Mouse (Mus musculus) liver, embryonic 15.5 days (tissue): ENCODE data around the gene Gm18336. TPM values are rescaled to one million over a fixed set of nuclear protein-coding genes. Genes with fewer than 3 reads are reported as not detected.
"Not testable (repeated sequence)": the region's sequence is repeated elsewhere in the genome, so short reads cannot be mapped to it uniquely, and the experiment has no call there.

ENCODE experiments used
- ATAC-seq: fragments of 200-750 bp; cut with Nextera tagmentation; 2 replicates; pipeline ENCODE4 v1.8.0; 2017; ENCODE audit warnings: moderate number of reproducible peaks, mild to moderate bottlenecking, moderate library complexity; ENCODE audit not compliant: insufficient read depth
- H3K27ac ChIP-seq: fragments of 300-500 bp; sonication (generic); replicated peaks from 2 replicates; pipeline ENCODE4 v1.5.1; 2015; ENCODE audit warnings: mild to moderate bottlenecking, inconsistent platforms
- H3K27me3 ChIP-seq: fragments of 300-500 bp; sonication (generic); 2 replicates; pipeline ENCODE4 v1.6.1; 2015; ENCODE audit warnings: mild to moderate bottlenecking, inconsistent platforms
- H3K36me3 ChIP-seq: fragments of 300-500 bp; sonication (generic); replicated peaks from 2 replicates; pipeline ENCODE4 v1.6.1; 2015; ENCODE audit warnings: moderate library complexity, mild to moderate bottlenecking, inconsistent platforms
- H3K4me1 ChIP-seq: fragments of 300-500 bp; sonication (generic); replicated peaks from 2 replicates; pipeline ENCODE4 v1.6.1; 2015; ENCODE audit warnings: inconsistent platforms
- H3K4me2 ChIP-seq: fragments of 300-500 bp; sonication (generic); 2 replicates; pipeline ENCODE4 v1.6.1; 2015; ENCODE audit warnings: moderate library complexity, mild to moderate bottlenecking, inconsistent platforms
- H3K4me3 ChIP-seq: fragments of 300-500 bp; sonication (generic); replicated peaks from 2 replicates; pipeline ENCODE4 v1.5.1; 2015; ENCODE audit warnings: mild to moderate bottlenecking, inconsistent platforms
- H3K9ac ChIP-seq: fragments of 300-500 bp; sonication (generic); 2 replicates; pipeline ENCODE4 v1.6.1; 2015; ENCODE audit warnings: moderate library complexity, mild to moderate bottlenecking, inconsistent platforms
- H3K9me3 ChIP-seq: fragments of 300-500 bp; sonication (generic); replicated peaks from 2 replicates; pipeline ENCODE4 v1.6.1; 2016; ENCODE audit warnings: inconsistent platforms
- WGBS: fragments of 180-500 bp; shearing (Covaris S2); methylation state at CpG from one replicate; pipeline ENCODE4 v1.1.7; 2015; ENCODE audit warnings: mixed read lengths; ENCODE audit not compliant: insufficient replicate concordance; 5-methylcytosine and 5-hydroxymethylcytosine counted together
- polyA plus RNA-seq: library from polyadenylated mRNA; unstranded; fragments of >200 nt; fragmentation: Nextera tagmentation; extraction: Ambion mirVana; gene quantifications from 2 replicates; pipeline ENCODE4 v1.2.1, GENCODE M21; 2015

The Gm18336 gene
- polyA plus RNA-seq = not detected in 2 replicates

DNA sequence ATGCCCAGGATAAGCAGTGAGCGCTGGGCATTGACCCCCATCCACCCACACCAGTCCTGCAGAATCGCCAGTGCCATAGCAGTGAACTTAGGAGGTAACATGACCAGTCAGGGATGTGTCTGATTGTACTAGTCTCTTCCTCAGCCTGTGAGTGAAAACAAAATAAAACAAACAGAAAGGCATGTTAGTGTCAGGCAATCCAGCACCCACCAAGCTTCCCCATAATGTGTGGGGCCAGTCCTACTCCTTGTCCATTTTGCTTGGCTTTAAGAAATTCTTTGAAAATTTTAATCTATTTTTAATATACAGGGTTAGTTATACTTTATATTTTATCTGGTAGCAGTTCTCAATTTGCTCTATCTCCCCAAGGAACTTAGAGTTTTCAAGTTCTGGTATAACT lies at the start of gene Gm18336:
Gene Gm18336, minus strand, starts transcription at position 101 of the 400 bp plus-strand sequence.
- not testable (repeated sequence) for H3K9ac ChIP-seq, H3K9me3 ChIP-seq, H3K4me2 ChIP-seq, H3K36me3 ChIP-seq, H3K4me1 ChIP-seq, H3K27me3 ChIP-seq, H3K4me3 ChIP-seq, ATAC-seq, H3K27ac ChIP-seq
- WGBS = 57% methylated on average over 2 of the region's 2 CpGs

DNA sequence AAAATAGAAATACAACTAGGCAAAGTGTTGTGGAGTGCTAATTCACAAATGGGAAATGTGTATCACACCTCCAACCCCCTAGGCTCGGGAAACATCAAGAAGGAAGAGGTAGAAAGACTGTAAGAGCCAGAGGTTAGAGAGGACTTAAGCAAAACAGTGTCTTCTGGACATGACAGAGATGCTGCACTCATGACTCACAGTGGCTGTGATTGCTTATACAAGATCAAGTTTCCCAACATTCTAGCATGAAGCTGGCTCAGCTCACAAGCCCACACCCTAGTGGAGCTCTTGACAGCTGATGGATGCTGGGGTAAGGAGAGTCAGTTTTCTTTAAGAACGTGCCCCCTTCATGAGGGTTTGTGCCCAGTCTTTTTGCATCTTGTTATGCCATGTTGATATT lies 42.9 kb upstream of the Gm18336 start:
- no peaks in the 10 kb centered on the region for H3K4me1 ChIP-seq
- WGBS = 45% methylated on average over 2 of the region's 2 CpGs
- peaks cover 7% of the 10 kb centered on the region; the same call in 1 of the 2 replicates for H3K36me3 ChIP-seq
- no peaks in the 10 kb centered on the region for H3K9me3 ChIP-seq
- no peak overlapping the region for H3K27ac ChIP-seq
- ATAC-seq = no peak
- H3K9ac ChIP-seq = no peak overlapping the region
- H3K4me3 ChIP-seq = no peak overlapping the region
- no peak overlapping the region for H3K4me2 ChIP-seq
- no peaks in the 10 kb centered on the region for H3K27me3 ChIP-seq

DNA sequence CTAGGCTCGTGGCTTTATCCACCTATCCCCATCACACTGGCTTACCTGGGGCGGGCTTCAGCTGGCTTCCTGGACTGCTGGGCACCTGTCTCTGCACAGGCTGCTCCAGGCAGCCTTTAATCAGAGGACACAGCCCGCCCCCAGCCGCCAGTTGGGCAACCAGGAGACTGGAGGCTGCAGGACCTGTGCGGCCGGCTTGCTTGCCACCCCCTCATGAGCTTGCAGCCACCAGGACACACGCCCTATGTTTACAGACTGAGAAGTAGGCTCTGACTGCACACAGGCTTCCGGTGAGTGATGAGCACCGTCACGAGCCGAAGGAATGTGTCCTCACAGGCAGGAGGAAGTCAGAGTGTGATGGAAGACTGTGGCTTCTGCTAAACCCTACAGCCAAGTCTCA lies 36.7 kb upstream of the Gm18336 start, which contains the start of gene Trex2:
Gene Trex2, minus strand, starts transcription at position 93 of the 400 bp plus-strand sequence.
- no peak for ATAC-seq
- Histone ChIP-seq H3K9me3 (no peaks in the 10 kb centered on the region), H3K27me3 (no peaks in the 10 kb centered on the region), H3K27ac (no peak within 1 kb of the TSS), H3K4me2 (no peak within 1 kb of the TSS), H3K4me3 (no peak within 1 kb of the TSS), H3K9ac (no peak within 1 kb of the TSS), H3K4me1 (no peaks in the 10 kb centered on the region), H3K36me3 (0 out of 2 replicates have a peak, but pooled peaks cover 3% of the 10 kb centered on the region)
- WGBS = 60% methylated on average over 11 of the region's 11 CpGs

DNA sequence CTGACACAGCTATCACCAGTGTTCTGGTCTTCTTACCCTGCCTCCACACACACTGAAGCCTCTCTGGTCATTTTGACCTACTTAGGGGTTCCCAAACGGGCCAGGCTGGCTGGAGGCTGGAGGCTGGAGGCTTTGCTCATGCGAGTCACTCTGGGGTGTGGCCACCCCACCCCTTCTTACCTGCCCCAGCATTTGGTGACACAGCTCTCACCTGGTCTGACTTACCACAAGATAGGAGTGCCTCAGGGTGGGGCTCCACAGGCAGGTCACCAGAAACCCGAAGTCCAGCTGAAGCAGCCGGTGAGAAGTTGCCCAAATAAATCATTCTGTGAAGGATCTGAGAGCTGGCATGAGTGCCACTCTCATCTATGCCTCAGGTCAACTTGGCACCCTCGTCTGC lies 34.3 kb upstream of the Gm18336 start:
- no peak for ATAC-seq
- no peak overlapping the region for H3K27ac ChIP-seq
- 50% methylated on average over 5 of the region's 5 CpGs for WGBS
- H3K36me3 ChIP-seq = 0 out of 2 replicates have a peak, but pooled peaks cover 3% of the 10 kb centered on the region
- H3K4me1 ChIP-seq = no peaks in the 10 kb centered on the region
- H3K9me3 ChIP-seq = no peaks in the 10 kb centered on the region
- H3K27me3 ChIP-seq = no peaks in the 10 kb centered on the region
- no peak overlapping the region for H3K4me2 ChIP-seq
- no peak overlapping the region for H3K9ac ChIP-seq
- no peak overlapping the region for H3K4me3 ChIP-seq

DNA sequence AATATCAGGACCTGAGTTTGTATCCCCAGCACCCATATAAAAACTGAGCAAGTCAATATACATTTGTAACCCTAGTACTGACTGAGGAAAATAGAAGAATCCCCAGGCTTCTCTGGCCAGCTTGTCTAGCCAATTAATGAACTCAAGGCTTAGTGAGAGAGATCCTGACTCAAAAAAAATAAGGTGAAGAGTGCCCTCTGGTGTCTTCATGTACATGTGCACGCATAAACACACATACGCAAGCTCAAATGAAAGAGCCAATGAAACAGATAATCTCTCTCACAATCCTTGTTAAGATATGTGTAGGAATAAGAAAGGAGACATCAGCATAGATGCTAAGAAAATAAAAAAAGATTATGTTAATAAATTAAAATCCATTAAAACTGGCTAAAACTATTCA lies 31.5 kb upstream of the Gm18336 start:
- H3K27ac ChIP-seq = no peak overlapping the region
- no peak overlapping the region for H3K9ac ChIP-seq
- no peak overlapping the region for H3K4me3 ChIP-seq
- H3K9me3 ChIP-seq = no peaks in the 10 kb centered on the region
- no peaks in the 10 kb centered on the region for H3K36me3 ChIP-seq
- ATAC-seq = no peak
- no peaks in the 10 kb centered on the region for H3K4me1 ChIP-seq
- WGBS = 66% methylated on average over 2 of the region's 2 CpGs
- no peaks in the 10 kb centered on the region for H3K27me3 ChIP-seq
- no peak overlapping the region for H3K4me2 ChIP-seq

DNA sequence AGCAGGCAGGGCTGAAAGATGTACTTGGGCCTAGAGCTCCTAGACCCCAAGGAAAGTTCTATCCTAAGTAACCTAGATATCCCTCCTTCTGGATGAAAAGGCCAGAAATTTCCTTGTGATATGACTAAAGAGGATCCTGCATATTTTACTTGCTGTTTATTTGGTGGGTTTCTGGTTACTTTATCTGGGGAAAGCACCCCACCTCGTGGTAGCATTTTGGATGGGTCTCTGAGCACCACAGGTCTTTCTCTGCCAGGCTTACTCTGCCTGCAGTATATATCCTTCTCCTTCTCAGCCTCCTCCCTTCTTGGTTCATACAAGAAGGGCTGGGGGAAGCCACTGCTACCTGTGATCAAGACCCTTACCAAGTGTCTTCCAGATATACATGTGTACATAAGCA lies 14.2 kb upstream of the Gm18336 start:
- ATAC-seq = no peak
- 17% methylated on average over 1 of the region's 1 CpGs for WGBS
- H3K36me3 ChIP-seq = no peaks in the 10 kb centered on the region
- no peak overlapping the region for H3K4me2 ChIP-seq
- H3K4me3 ChIP-seq = no peak overlapping the region
- no peaks in the 10 kb centered on the region for H3K4me1 ChIP-seq
- no peak overlapping the region for H3K9ac ChIP-seq
- no peak overlapping the region for H3K27ac ChIP-seq
- H3K9me3 ChIP-seq = no peaks in the 10 kb centered on the region
- no peaks in the 10 kb centered on the region; the same call in 1 of the 2 replicates for H3K27me3 ChIP-seq

DNA sequence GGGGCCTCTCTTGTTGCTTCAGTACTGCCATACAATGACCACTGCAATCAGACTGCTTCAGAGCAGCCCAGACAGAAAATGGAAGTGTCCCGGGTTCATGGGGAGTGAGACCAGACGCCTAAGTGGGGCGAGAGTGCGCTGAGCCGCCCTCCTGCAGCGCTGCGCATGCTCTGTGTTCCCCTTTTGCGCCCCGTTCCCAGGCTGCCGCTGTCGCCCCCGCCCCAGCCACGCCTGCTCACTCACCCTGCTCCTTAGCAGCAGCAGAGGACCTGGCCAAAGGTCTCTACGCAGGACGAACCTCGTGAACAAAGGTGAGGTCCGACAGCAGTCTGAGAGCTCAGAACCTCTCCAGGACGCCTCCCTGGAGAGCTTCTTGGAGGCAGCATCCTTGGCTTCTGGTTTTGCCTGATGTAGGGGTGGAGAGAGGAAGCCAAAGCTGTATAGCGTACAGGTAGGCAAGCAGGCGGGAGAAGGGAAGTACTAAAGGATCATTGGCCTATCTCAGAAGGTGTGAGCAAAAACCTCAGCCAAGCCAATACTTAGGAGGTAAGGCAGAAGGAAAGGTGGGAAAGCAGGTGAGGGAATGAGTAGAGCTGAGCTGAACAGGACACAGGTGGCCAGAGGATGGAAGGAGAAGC lies 12.5 kb upstream of the Gm18336 start, which contains the start of gene Zfp92:
Gene Zfp92, plus strand, starts transcription at position 217 of the 638 bp plus-strand sequence.
- no peak for ATAC-seq
- Histone ChIP-seq H3K36me3 (no peaks in the 10 kb centered on the region), H3K27ac (no peak within 1 kb of the TSS), H3K9ac (no peak within 1 kb of the TSS), H3K27me3 (no peaks in the 10 kb centered on the region; the same call in 1 of the 2 replicates), H3K4me1 (no peaks in the 10 kb centered on the region), H3K4me2 (peak within 1 kb of the TSS; percentile 42), H3K4me3 (no peak within 1 kb of the TSS), H3K9me3 (no peaks in the 10 kb centered on the region)
- WGBS = 18% methylated on average over 20 of the region's 20 CpGs

DNA sequence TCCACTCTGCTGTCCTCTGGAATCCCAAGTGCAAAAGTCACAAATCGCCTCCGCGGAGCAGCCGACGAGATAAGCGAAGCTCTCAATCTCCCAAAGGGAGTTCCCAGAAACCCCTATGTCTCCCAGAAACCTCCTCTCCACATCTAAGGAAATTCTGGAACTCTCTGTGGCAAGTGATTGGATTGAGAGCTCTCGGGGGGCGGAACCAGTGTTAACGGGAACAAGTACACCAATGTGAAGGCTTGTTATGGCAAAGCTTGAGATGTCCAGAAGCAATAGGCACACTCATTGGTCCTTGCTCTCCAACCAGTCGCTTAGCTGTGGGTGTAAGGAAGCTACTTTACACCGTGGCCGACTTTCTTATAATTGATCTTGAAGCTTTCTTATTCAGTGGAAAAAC lies 3.1 kb upstream of the Gm18336 start:
- no peak for ATAC-seq
- 79% methylated on average over 12 of the region's 12 CpGs for WGBS
- Histone ChIP-seq H3K4me3 (no peak overlapping the region), H3K4me2 (no peak overlapping the region), H3K4me1 (no peaks in the 10 kb centered on the region), H3K36me3 (no peaks in the 10 kb centered on the region), H3K27me3 (no peaks in the 10 kb centered on the region), H3K9me3 (no peaks in the 10 kb centered on the region), H3K9ac (no peak overlapping the region), H3K27ac (no peak overlapping the region)

DNA sequence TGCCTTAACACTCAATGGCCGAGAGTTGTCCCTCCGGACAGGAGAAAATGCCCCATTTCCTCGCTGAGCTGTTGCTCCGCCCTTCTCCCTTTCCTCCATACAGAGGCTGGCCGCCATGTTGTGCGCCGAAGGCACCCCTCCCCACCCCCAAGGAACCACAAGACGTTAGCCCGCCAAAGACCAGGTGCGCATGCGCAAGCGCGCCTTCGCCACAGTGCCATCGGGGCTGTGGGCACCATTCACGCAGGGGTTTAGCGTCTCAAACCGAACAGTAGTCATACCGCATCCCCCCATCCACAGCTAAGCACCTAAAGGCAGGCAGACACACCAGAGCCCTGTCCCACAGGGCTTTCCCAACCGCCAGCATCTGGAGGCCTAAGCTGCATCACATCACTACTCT lies 2.4 kb upstream of the Gm18336 start:
- H3K9ac ChIP-seq = no peak overlapping the region
- no peaks in the 10 kb centered on the region for H3K36me3 ChIP-seq
- H3K4me1 ChIP-seq = no peaks in the 10 kb centered on the region
- no peak for ATAC-seq
- no peaks in the 10 kb centered on the region for H3K27me3 ChIP-seq
- H3K4me3 ChIP-seq = no peak overlapping the region
- no peak overlapping the region for H3K4me2 ChIP-seq
- H3K27ac ChIP-seq = no peak overlapping the region
- WGBS = 85% methylated on average over 20 of the region's 20 CpGs
- no peaks in the 10 kb centered on the region for H3K9me3 ChIP-seq

DNA sequence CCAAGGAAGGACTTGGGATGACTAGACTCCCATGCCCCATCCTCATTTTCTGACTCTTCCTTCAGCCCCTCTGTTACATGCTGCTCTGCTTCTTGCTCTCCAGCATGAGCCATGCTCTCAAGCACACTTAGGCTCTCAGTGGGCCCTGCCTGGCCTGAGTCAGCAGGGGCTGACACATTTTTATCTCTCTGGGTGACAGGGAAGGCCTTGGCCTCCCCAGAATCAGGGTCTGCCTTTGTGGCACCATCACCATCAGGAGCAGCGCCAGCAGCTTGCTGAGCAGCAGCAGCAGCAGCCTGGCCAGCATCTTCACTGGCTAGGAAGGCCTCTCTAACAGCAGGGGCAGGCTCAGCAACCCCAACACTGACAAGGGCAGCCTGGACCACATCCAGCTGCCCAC lies 2.1 kb downstream of the Gm18336 start:
- no peak overlapping the region for H3K9ac ChIP-seq
- no peak overlapping the region for H3K4me2 ChIP-seq

DNA sequence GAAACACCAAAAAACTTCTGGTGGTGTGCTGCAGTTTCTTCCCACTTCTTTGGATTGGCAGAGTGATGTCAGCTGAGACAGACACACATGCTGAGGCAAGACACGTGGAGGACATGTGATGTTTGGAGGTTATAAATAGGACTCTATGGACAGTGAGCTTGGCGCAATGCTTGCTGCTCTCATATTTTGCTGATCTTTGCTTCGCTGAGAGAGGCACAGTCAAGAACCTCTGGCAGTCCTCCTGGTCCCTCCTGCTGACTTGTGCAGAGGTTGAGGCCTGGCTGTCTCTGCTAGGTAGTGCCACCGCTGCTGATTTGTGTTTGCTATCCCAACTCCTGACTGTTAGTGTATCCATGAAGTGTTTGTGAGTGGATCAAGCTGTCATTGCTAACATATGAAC lies 7.1 kb downstream of the Gm18336 start:
- H3K27ac ChIP-seq = no peak overlapping the region
- no peaks in the 10 kb centered on the region for H3K36me3 ChIP-seq
- H3K9ac ChIP-seq = no peak overlapping the region
- WGBS = 50% methylated on average over 4 of the region's 4 CpGs
- no peak overlapping the region for H3K4me3 ChIP-seq
- ATAC-seq = no peak
- no peak overlapping the region for H3K4me2 ChIP-seq
- no peaks in the 10 kb centered on the region for H3K27me3 ChIP-seq
- no peaks in the 10 kb centered on the region for H3K9me3 ChIP-seq
- H3K4me1 ChIP-seq = no peaks in the 10 kb centered on the region

More for the DNA sequence above, 2.1 kb downstream of the Gm18336 start:
- no peak overlapping the region for H3K4me3 ChIP-seq
- ATAC-seq = no peak
- no peak overlapping the region for H3K27ac ChIP-seq
- H3K9me3 ChIP-seq = no peaks in the 10 kb centered on the region
- no peaks in the 10 kb centered on the region for H3K36me3 ChIP-seq
- no peaks in the 10 kb centered on the region for H3K27me3 ChIP-seq
- WGBS = 74% methylated on average over 1 of the region's 1 CpGs
- no peaks in the 10 kb centered on the region for H3K4me1 ChIP-seq

DNA sequence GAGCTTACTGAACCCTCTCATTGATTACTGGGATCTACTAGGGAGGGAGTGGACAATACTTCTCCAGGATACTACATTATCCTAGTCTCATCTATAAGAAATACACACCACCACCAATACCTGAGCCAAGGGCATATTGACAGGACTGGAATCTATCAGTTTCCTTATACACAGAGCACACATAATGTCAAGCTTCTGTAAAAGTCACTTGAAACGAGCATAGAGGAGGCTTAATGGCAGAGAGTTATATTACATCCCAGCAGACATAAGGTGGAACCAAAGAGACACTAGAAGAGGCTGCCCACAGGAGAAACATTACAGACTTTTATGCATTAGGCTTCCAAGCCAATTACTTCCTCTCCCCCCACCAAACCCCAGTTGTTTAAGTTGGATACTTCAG lies 13.6 kb downstream of the Gm18336 start:
- Histone ChIP-seq H3K9me3 (no peaks in the 10 kb centered on the region), H3K9ac (no peak overlapping the region), H3K36me3 (no peaks in the 10 kb centered on the region), H3K4me2 (no peak overlapping the region), H3K27me3 (no peaks in the 10 kb centered on the region), H3K4me3 (no peak overlapping the region), H3K27ac (no peak overlapping the region), H3K4me1 (no peaks in the 10 kb centered on the region)
- ATAC-seq = no peak
- WGBS = 21% methylated on average over 1 of the region's 1 CpGs
